Mouse (Mus musculus) intestine, postnatal 0 days (tissue): Measurements from ENCODE around the gene Morn1. TPM values are rescaled to one million over a fixed set of nuclear protein-coding genes. Genes with fewer than 3 reads are reported as not detected.

Source experiments
- ATAC-seq: fragments of 200-750 bp; cut with Nextera tagmentation; 2 replicates; pipeline ENCODE4 v1.8.0; 2017; ENCODE audit warnings: mild to moderate bottlenecking, moderate TSS enrichment, moderate library complexity
- H3K27ac ChIP-seq: fragments of 300-500 bp; sonication (generic); 2 replicates; pipeline ENCODE4 v1.5.1; 2014; ENCODE audit warnings: mild to moderate bottlenecking, low read depth, low read length, moderate library complexity
- H3K27me3 ChIP-seq: fragments of 300-500 bp; sonication (generic); replicated peaks from 2 replicates; pipeline ENCODE4 v1.6.1; 2014; ENCODE audit warnings: low read length, mixed read lengths; ENCODE audit not compliant: control insufficient read depth, insufficient read depth
- H3K36me3 ChIP-seq: fragments of 300-500 bp; sonication (generic); 2 replicates; pipeline ENCODE4 v1.6.1; 2014; ENCODE audit warnings: mild to moderate bottlenecking, moderate library complexity; ENCODE audit not compliant: control insufficient read depth, insufficient read depth
- H3K4me1 ChIP-seq: fragments of 300-500 bp; sonication (generic); replicated peaks from 2 replicates; pipeline ENCODE4 v1.6.1; 2014; ENCODE audit warnings: antibody characterized with exemption, low read length, mixed read lengths; ENCODE audit not compliant: control insufficient read depth, insufficient read depth
- H3K4me2 ChIP-seq: fragments of 300-500 bp; sonication (generic); replicated peaks from 2 replicates; pipeline ENCODE4 v1.6.1; 2014; ENCODE audit warnings: low read depth, mild to moderate bottlenecking, moderate library complexity
- H3K4me3 ChIP-seq: fragments of 300-500 bp; sonication (generic); 2 replicates; pipeline ENCODE4 v1.5.1; 2014; ENCODE audit warnings: low read depth, low read length
- H3K9ac ChIP-seq: fragments of 300-500 bp; sonication (generic); 2 replicates; pipeline ENCODE4 v1.6.1; 2014; ENCODE audit warnings: mild to moderate bottlenecking, low read depth, low read length
- H3K9me3 ChIP-seq: fragments of 300-500 bp; sonication (generic); 2 replicates; pipeline ENCODE4 v1.6.1; 2016; ENCODE audit warnings: mixed run types; ENCODE audit not compliant: control insufficient read depth
- CTCF ChIP-seq: sonication (generic); IDR thresholded peaks from 2 replicates; pipeline ENCODE4 v1.5.1; 2016; ENCODE audit warnings: low read depth, mild to moderate bottlenecking, control low read depth, antibody characterized with exemption, moderate library complexity
- WGBS: fragments of 180-500 bp; shearing (Covaris S2); extraction: QIAGEN DNeasy Blood & Tissue Kit; methylation state at CpG from one replicate; pipeline ENCODE4 v1.1.7; 2014; 5-methylcytosine and 5-hydroxymethylcytosine counted together
- polyA plus RNA-seq: library from polyadenylated mRNA; unstranded; fragments of >200 nt; fragmentation: Nextera tagmentation; extraction: Ambion mirVana; gene quantifications from 2 replicates; pipeline ENCODE4 v1.2.1, GENCODE M21; 2015

The Morn1 gene
- polyA plus RNA-seq, 1 experiment from 2014 or later = 2.2 TPM

DNA sequence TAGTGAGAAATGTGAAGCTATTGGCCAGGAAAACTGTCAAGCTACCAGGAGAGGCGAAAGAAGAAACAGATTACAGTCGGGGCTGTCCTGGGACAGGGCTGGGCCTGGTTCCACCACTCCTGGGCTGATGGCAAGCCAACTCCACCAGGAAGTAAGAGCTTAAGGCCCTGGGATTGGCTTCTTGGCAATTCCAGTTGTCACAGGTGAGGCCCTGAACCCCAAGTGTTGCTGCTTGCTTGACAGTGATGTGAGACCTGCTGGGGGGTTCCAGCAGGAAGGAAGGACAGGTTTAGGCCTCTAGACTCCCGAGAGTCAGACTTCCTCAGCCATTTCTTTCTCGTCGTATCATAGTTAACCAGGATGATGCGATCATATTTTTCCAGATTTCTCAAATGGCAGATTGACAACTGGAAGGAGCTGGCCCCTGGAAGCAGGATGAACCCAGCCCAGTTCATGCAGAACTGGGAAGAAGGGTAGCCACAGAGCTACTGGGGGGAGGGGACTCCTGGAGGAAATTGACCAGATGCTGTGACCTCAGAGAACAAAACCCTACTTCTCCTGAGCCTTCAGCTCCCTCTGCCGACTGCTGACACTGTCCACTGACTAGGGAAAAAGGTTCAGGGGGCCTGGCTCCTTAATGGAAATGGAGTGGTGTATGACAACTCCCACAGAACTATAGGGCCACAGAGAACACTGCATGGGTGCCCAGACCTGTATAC lies 7.2 kb downstream of the Morn1 start:
- no peak; the same call in 1 of the 2 replicates for TF ChIP-seq CTCF
- H3K27ac ChIP-seq = no peak overlapping the region
- 76% methylated on average over 7 of the region's 7 CpGs for WGBS

DNA sequence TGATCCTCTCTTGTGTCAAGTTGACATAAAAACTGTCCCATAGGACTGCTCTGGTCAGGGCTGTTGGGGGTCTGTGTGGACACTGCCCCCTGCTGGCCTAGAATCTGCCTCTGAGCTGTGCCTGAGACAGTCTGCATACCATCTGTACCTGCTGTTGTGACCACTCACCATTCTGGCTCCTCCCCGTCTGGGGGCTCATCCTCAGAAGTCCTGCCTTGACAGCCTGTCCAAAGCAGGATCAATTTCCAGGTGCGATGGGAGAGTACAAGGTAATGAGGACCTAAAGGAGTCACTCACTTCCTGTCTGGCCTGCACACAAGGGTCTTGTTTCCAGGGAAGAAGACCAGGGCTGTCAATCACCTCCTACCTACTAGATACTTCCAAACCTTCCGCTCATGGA lies 8.2 kb downstream of the Morn1 start:
- 54% methylated on average over 3 of the region's 3 CpGs for WGBS
- Histone ChIP-seq H3K4me2 (no peak overlapping the region), H3K9me3 (no peaks in the 10 kb centered on the region), H3K36me3 (peaks cover 8% of the 10 kb centered on the region; the same call in 1 of the 2 replicates), H3K27ac (no peak overlapping the region), H3K9ac (no peak overlapping the region), H3K4me3 (no peak overlapping the region), H3K27me3 (no peaks in the 10 kb centered on the region), H3K4me1 (no peaks in the 10 kb centered on the region)
- peak; percentile 83 for TF ChIP-seq CTCF
- 0 out of 2 replicates have a peak, but pooled peaks have one; percentile 41 for ATAC-seq

More for the DNA sequence above, 7.2 kb downstream of the Morn1 start:
- H3K9ac ChIP-seq = no peak overlapping the region
- no peak overlapping the region for H3K4me3 ChIP-seq
- ATAC-seq = no peak
- H3K4me2 ChIP-seq = no peak overlapping the region
- H3K9me3 ChIP-seq = no peaks in the 10 kb centered on the region
- H3K36me3 ChIP-seq = peaks cover 8% of the 10 kb centered on the region; the same call in 1 of the 2 replicates
- no peaks in the 10 kb centered on the region for H3K4me1 ChIP-seq
- H3K27me3 ChIP-seq = no peaks in the 10 kb centered on the region

DNA sequence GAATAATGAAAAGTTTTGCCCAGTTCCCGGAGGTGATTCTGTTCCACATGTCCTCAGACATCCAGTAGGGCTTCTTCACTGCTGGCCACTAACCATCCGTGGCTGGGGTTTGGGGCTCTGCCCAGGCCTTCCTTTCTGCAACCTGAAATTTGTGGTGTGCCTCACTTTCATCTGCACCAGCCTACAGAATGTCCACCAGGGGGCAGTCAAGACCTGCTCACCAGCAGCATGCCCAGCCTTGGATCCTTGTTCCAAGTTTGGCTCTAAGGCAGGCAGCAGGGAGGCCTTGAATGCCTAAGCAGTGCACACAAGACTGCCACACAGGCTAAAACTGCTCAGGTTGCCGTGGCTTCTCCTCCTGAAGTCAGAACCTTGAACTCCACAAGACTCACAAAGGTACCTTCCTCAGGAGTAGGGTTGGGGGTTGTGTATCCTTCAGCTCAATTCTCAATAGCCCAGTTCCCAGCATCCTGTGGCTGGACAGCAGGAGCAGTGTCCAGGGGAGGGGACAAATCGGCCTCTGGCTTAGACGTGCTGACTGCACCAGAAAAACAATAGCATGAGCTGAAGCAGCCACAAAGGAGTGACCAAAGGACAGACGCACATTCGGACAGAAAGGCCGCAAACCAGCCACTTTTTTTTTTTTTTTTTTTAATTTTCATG lies 9.0 kb downstream of the Morn1 start:
- Histone ChIP-seq H3K4me1 (no peaks in the 10 kb centered on the region), H3K9me3 (no peaks in the 10 kb centered on the region), H3K4me2 (no peak overlapping the region), H3K27me3 (no peaks in the 10 kb centered on the region), H3K4me3 (no peak overlapping the region), H3K27ac (no peak overlapping the region), H3K36me3 (peaks cover 8% of the 10 kb centered on the region; the same call in 1 of the 2 replicates), H3K9ac (no peak overlapping the region)
- ATAC-seq = peak; percentile 59
- whole genome bisulfite sequencing = 50% methylated on average over 8 of the region's 8 CpGs
- peak; percentile 99 for TF ChIP-seq CTCF

DNA sequence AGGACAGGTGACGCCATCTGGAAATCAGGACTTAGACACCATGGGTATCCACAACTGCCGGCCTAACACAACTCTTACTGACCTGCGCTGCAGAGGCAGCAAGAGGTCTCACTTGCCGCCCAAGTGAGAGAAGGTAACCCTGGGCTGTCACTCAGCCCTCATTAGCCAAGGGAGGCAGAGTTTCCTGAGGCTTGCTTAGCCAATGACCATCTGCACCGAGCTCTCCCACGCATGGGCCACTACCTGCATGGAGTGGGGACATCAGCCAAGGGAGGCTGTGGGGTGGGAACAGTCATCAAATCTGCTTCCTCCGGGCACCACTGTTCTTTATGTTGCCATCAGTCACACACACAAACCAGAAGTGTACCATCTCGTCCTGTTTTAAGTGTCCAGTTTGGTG lies 9.6 kb downstream of the Morn1 start:
- WGBS = 84% methylated on average over 8 of the region's 8 CpGs
- Histone ChIP-seq H3K4me2 (no peak overlapping the region), H3K9me3 (no peaks in the 10 kb centered on the region), H3K4me1 (no peaks in the 10 kb centered on the region), H3K27ac (no peak overlapping the region), H3K9ac (no peak overlapping the region), H3K4me3 (no peak overlapping the region), H3K27me3 (no peaks in the 10 kb centered on the region), H3K36me3 (peaks cover 5% of the 10 kb centered on the region; the same call in 1 of the 2 replicates)
- no peak for ATAC-seq
- TF ChIP-seq CTCF = no peak

DNA sequence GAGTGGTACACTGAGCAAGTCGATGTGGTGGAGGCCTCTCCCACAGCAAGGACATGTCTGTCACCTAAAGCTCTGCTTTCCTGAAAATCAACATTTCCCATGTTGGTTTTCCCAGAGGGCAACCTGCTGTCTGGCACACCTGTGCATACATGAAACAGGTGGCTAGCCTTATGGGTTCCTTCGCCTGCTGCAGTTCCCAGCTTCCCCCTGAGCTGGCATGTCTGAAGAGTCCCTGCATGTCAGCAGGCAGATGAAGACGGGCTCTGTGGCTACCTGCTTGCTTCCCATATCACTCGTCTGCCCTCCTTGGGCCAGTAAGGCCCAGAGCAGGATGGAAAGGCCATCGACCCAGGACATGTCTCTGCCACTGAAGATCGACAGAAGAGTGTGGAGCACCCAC lies 11.1 kb downstream of the Morn1 start:
- Histone ChIP-seq H3K4me3 (no peak overlapping the region), H3K4me2 (no peak overlapping the region), H3K9me3 (no peaks in the 10 kb centered on the region), H3K36me3 (no peaks in the 10 kb centered on the region), H3K27me3 (no peaks in the 10 kb centered on the region), H3K27ac (no peak overlapping the region), H3K4me1 (no peaks in the 10 kb centered on the region), H3K9ac (no peak overlapping the region)
- WGBS = 87% methylated on average over 6 of the region's 6 CpGs
- TF ChIP-seq CTCF = no peak
- no peak for ATAC-seq

DNA sequence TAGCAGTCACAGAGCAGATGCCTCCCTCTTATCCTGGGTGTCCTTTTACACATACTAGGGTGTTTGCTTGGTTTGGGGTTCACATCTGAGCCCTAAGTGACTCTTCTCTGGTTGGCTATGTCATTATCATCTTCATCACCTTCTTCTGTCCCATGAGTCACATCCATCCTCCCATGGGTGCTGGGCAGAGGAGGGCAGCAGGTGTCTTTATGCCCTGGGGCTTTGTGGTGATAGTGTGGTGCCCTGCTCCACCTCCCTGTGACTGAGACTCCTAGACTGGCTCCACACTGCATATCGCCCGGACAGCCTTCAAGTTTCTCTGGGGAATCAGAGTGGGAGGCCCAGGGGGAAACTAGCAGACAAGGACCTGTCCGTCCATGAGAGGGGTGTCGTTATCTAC lies 12.2 kb downstream of the Morn1 start:
- Histone ChIP-seq H3K9ac (no peak overlapping the region), H3K27ac (no peak overlapping the region), H3K36me3 (no peaks in the 10 kb centered on the region), H3K4me3 (no peak overlapping the region), H3K4me1 (no peaks in the 10 kb centered on the region), H3K27me3 (no peaks in the 10 kb centered on the region), H3K9me3 (no peaks in the 10 kb centered on the region), H3K4me2 (no peak overlapping the region)
- ATAC-seq = no peak
- WGBS = 69% methylated on average over 4 of the region's 4 CpGs
- no peak for TF ChIP-seq CTCF
